Mouse (Mus musculus) ES-E14 (cell line): ENCODE measurements at regions not wholly inside any gene's neighbourhood (a gene's known extent, or its start where the extent isn't known, plus 50 kb on each side); places are given as distances from the start of the nearest gene placed in this dataset.

ENCODE experiments used
- DNase-seq: peaks from one replicate; pipeline ENCODE4 v3.0.0-alpha.2; 2013; ENCODE audit warnings: low read depth, low spot score
- H3K27ac ChIP-seq: 2 replicates; pipeline ENCODE4 v1.5.1; 2012; ENCODE audit warnings: low read depth, mild to moderate bottlenecking, low read length, moderate library complexity, mixed read lengths; ENCODE audit not compliant: poor library complexity, insufficient read depth, severe bottlenecking
- H3K36me3 ChIP-seq: 2 replicates; pipeline ENCODE4 v1.6.1; 2012; ENCODE audit warnings: mild to moderate bottlenecking, low read length, moderate library complexity, mixed read lengths; ENCODE audit not compliant: control insufficient read depth, poor library complexity, insufficient read depth, severe bottlenecking
- H3K4me1 ChIP-seq, 2 experiments: fragments of 150-350 bp in 1 of 2; sonication (generic) in 1 of 2; 2 replicates each; pipeline ENCODE4 v1.6.1; 2012; ENCODE audit warnings: low read length in 2 of 2, mild to moderate bottlenecking in 1 of 2, mixed read lengths in 1 of 2; ENCODE audit not compliant: control insufficient read depth in 2 of 2, insufficient read depth in 2 of 2, poor library complexity in 1 of 2
- H3K4me3 ChIP-seq, 2 experiments: fragments of 150-350 bp in 1 of 2; sonication (generic) in 1 of 2; 2 replicates each; pipeline ENCODE4 v1.5.1; 2012; ENCODE audit warnings: low read length in 2 of 2, low read depth in 1 of 2, mild to moderate bottlenecking in 1 of 2, mixed read lengths in 1 of 2; ENCODE audit not compliant: insufficient read depth in 1 of 2, poor library complexity in 1 of 2, severe bottlenecking in 1 of 2
- H3K9ac ChIP-seq: 2 replicates; pipeline ENCODE4 v1.6.1; 2012; ENCODE audit warnings: low read depth, mild to moderate bottlenecking, low read length, mixed read lengths; ENCODE audit not compliant: poor library complexity, insufficient read depth, severe bottlenecking
- H3K9me3 ChIP-seq: fragments of 150-350 bp; sonication (generic); 2 replicates; pipeline ENCODE4 v1.6.1; 2012; ENCODE audit warnings: low read depth, mild to moderate bottlenecking, low read length; ENCODE audit not compliant: control insufficient read depth, insufficient read depth
- CHD2 ChIP-seq: IDR thresholded peaks from 2 replicates; pipeline ENCODE4 v1.6.1; 2014; ENCODE audit warnings: mild to moderate bottlenecking, low read depth, low read length, inconsistent platforms
- HCFC1 ChIP-seq: IDR thresholded peaks from 2 replicates; pipeline ENCODE4 v1.6.1; 2012; ENCODE audit warnings: low read length, inconsistent platforms, borderline replicate concordance; ENCODE audit not compliant: insufficient read depth
- MAFK ChIP-seq: IDR thresholded peaks from 2 replicates; pipeline ENCODE4 v1.6.1; 2014; ENCODE audit warnings: mild to moderate bottlenecking, low read depth, low read length, inconsistent platforms; ENCODE audit not compliant: insufficient read depth
- ZC3H11A ChIP-seq: IDR thresholded peaks from 2 replicates; pipeline ENCODE4 v1.6.1; 2012; ENCODE audit warnings: low read depth, mild to moderate bottlenecking, inconsistent platforms, low read length, borderline replicate concordance
- ZNF384 ChIP-seq: IDR thresholded peaks from 2 replicates; pipeline ENCODE4 v1.6.1; 2012; ENCODE audit warnings: low read depth, low read length, inconsistent platforms
- in situ Hi-C, 2 experiments: fragments of 600-800 bp; cut with MboI; formaldehyde crosslinking; loops; one replicate each; pipeline ENCODE4 v1.15.1; 2025; ENCODE audit warnings: low sequenced_read_pairs in 2 of 2, inconsistent platforms in 1 of 2; ENCODE audit not compliant: unreplicated experiment in 2 of 2

DNA sequence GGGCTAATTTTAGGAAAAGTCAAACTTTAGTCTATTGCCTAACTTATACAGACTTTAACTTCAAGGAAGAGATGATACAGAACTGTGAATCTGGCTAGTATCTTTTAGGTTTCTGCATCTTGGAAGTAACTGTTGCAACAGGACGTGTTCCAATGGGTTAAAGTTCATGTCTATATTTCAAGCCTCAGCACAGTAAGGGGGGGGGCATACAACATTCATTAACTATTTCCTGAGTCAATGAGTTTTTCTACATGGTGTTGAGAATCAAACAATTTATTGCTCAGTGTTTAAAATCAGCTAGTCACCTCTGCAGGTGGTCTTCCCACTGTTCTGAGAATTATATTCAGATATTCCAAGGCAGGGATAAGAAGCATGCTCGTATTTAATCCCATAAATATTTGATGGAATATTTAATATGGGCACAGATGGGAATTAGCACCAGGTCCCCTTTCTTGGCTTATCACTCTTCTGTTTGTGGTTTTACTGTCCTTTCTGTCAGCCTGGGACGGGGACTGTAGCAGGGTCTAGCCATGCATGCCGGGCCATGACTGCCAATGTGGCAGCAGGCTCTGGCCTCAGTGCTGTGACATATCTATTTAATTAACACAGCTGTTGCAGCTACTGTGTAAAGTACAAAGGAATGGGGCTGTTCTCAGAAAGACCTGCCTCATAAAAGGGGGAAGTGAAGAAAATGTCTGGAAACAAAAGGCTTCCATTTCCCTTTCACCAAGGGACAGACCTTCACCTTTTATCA lies 201.8 kb upstream of the Rarb start:
- in situ Hi-C loops: no loop called here

GRCm38 (mm10) chr14:17012931-17013330 lies 194.0 kb upstream of the Rarb start:
- Histone ChIP-seq H3K27ac (no peak overlapping the region), H3K36me3 (no peaks in the 10 kb centered on the region), H3K9ac (no peak overlapping the region), H3K4me3 (no peak overlapping the region), H3K4me1 (no peaks in the 10 kb centered on the region), H3K9me3 (no peaks in the 10 kb centered on the region)
- in situ Hi-C loops: no loop called here
- no peak for TF ChIP-seq MAFK
- TF ChIP-seq CHD2: no peak
- no peak for TF ChIP-seq HCFC1
- TF ChIP-seq ZNF384: no peak
- no peak for TF ChIP-seq ZC3H11A
- DNase-seq: no peak

More for the DNA sequence above, 201.8 kb upstream of the Rarb start:
- Histone ChIP-seq H3K36me3 (no peaks in the 10 kb centered on the region), H3K4me1 (no peaks in the 10 kb centered on the region), H3K4me3 (no peak overlapping the region), H3K9me3 (no peaks in the 10 kb centered on the region), H3K27ac (no peak overlapping the region), H3K9ac (no peak overlapping the region)
- no peak for DNase-seq
- TF ChIP-seq MAFK: no peak
- TF ChIP-seq HCFC1: no peak
- no peak for TF ChIP-seq CHD2
- TF ChIP-seq ZNF384: no peak
- TF ChIP-seq ZC3H11A: no peak

GRCm38 (mm10) chr14:17012200-17012599 lies 193.2 kb upstream of the Rarb start:
- in situ Hi-C loops: no loop called here
- no peak for DNase-seq
- no peaks in the 10 kb centered on the region for H3K36me3 ChIP-seq
- H3K4me1 ChIP-seq: no peaks in the 10 kb centered on the region
- no peak for TF ChIP-seq ZC3H11A
- no peak for TF ChIP-seq HCFC1
- TF ChIP-seq ZNF384: no peak
- TF ChIP-seq CHD2: no peak
- TF ChIP-seq MAFK: no peak
- H3K27ac ChIP-seq: no peak overlapping the region
- H3K4me3 ChIP-seq: no peak overlapping the region
- H3K9ac ChIP-seq: no peak overlapping the region
- no peaks in the 10 kb centered on the region for H3K9me3 ChIP-seq

DNA sequence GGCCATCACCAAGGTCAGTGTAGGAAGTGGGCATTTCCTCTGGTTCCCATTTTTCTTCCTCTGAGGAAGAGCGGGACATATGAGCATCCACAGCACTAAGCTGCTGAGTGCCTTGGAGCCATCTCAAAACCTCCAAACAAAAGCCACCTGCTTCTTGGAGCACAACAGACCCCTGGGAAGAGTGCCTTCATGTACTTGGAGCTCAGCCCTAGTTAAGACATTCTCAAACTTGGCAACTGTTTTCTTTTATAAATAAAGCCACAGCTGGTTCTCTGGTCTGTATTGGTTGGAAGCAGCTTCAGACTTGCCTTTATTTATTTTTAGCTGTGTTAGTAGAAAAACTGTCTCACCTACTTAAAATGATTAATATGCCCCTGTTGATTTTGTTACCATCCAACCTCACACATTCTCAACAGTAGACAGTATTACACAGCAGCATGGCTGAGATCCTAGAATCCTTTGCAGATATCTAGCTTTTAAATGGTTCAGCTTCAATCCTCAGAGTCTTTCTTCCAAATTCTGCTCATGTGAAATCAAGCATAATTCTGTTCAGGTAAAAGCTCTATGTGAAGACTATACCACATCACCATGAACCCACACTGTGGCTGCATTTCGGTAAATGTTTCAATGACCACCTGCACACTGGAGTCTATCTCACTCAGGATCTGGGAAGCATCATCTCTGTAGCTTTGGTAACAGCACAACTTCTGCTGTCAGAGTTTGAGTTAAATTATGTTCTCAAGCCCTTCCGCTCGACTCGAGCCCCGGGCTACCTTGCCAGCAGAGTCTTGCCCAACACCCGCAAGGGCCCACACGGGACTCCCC lies 186.4 kb upstream of the Rarb start:
- Histone ChIP-seq H3K27ac (no peak overlapping the region), H3K36me3 (no peaks in the 10 kb centered on the region), H3K9me3 (no peaks in the 10 kb centered on the region), H3K4me1 (no peaks in the 10 kb centered on the region), H3K4me3 (no peak overlapping the region), H3K9ac (no peak overlapping the region)
- no peak for DNase-seq
- TF ChIP-seq HCFC1 (no peak), MAFK (no peak), ZNF384 (no peak), ZC3H11A (no peak), CHD2 (no peak)
- in situ Hi-C loops: no loop called here
